13 mouse cellular contexts compared by ENCODE assay signal in genomic region chr9:41365251-41365650, GRCm38 (mm10).
DNase-seq lines count a peak whose midpoint lies in the region; ATAC-seq lines count a peak whose summit lies in the region.
"Had no signal": no experiment of that assay in that cellular context is flagged by ENCODE, and none has a peak within 500 bp of the region (broad histone marks: within the 10 kb centered on the region; RNA-seq: fewer than 3 reads in every experiment).

No protein-coding gene starts in this region.

- H3K27me3 ChIP-seq in forebrain, embryonic 10.5 days (ENCODE audit: poor library complexity, severe bottlenecking) = peaks cover 29% of the 10 kb centered on the region
- H3K27me3 ChIP-seq in forebrain, embryonic 16.5 days (replicated peaks; ENCODE audit: control insufficient read depth, insufficient read depth, low read length) = no peaks in the 10 kb centered on the region
- H3K27me3 ChIP-seq in hindbrain, embryonic 13.5 days = no peaks in the 10 kb centered on the region
- no peaks in the 10 kb centered on the region for H3K27me3 ChIP-seq in midbrain, embryonic 16.5 days (ENCODE audit: control insufficient read depth, insufficient read depth, low read depth, low read length)
- H3K27me3 ChIP-seq: embryonic facial prominence, embryonic 12.5 days had no signal

- H3K9me3 ChIP-seq in forebrain, embryonic 10.5 days = no peaks in the 10 kb centered on the region
- H3K9me3 ChIP-seq in forebrain, embryonic 16.5 days (ENCODE audit: control insufficient read depth, low read length) = no peaks in the 10 kb centered on the region
- no peaks in the 10 kb centered on the region for H3K9me3 ChIP-seq in hindbrain, embryonic 13.5 days
- no peaks in the 10 kb centered on the region for H3K9me3 ChIP-seq in midbrain, embryonic 16.5 days (replicated peaks; ENCODE audit: control insufficient read depth, low read length, poor library complexity, severe bottlenecking)
- H3K9me3 ChIP-seq: embryonic facial prominence, embryonic 12.5 days had no signal

- peak; percentile 22 for DNase-seq in forebrain, embryonic 10.5 days (ENCODE audit: extremely low spot score, low spot score)
- DNase-seq in embryo, embryonic 10 days (ENCODE audit: low spot score) = peak; percentile 89
- no peak for DNase-seq in spleen, postnatal 36 days (ENCODE audit: low spot score in 2 of 2)
- DNase-seq in T-cell, adult 2 months (ENCODE audit: low spot score) = no peak
- DNase-seq: cerebellum, adult 18-20 months; kidney, postnatal 36 days had no signal

- H3K4me3 ChIP-seq in forebrain, embryonic 10.5 days = no peak overlapping the region
- no peak overlapping the region for H3K4me3 ChIP-seq in forebrain, embryonic 16.5 days (replicated peaks; ENCODE audit: low read length)
- no peak overlapping the region for H3K4me3 ChIP-seq in hindbrain, embryonic 13.5 days
- H3K4me3 ChIP-seq in midbrain, embryonic 16.5 days (ENCODE audit: low read depth, low read length) = no peak overlapping the region
- H3K4me3 ChIP-seq: embryonic facial prominence, embryonic 12.5 days had no signal

- peaks cover 45% of the 10 kb centered on the region for H3K4me1 ChIP-seq in forebrain, embryonic 10.5 days
- H3K4me1 ChIP-seq in forebrain, embryonic 16.5 days (replicated peaks; ENCODE audit: control insufficient read depth, insufficient read depth, low read length) = peaks cover 9% of the 10 kb centered on the region
- H3K4me1 ChIP-seq in hindbrain, embryonic 13.5 days (replicated peaks) = peaks cover 36% of the 10 kb centered on the region
- H3K4me1 ChIP-seq in midbrain, embryonic 16.5 days (ENCODE audit: control insufficient read depth, insufficient read depth, low read length) = no peaks in the 10 kb centered on the region; the same call in 1 of the 2 replicates

- peak overlapping the region; percentile 36 for H3K27ac ChIP-seq in forebrain, embryonic 10.5 days
- no peak overlapping the region; the same call in 1 of the 2 replicates for H3K27ac ChIP-seq in forebrain, embryonic 16.5 days (ENCODE audit: low read length)
- peak overlapping the region; percentile 74 for H3K27ac ChIP-seq in hindbrain, embryonic 13.5 days
- 0 out of 2 replicates have a peak overlapping the region, but pooled peaks have one; percentile 23 for H3K27ac ChIP-seq in midbrain, embryonic 16.5 days (ENCODE audit: low read length)
- H3K27ac ChIP-seq: embryonic facial prominence, embryonic 12.5 days; liver, embryonic 14.5 days; stomach, postnatal 0 days had no signal

- 20% methylated on average over 5 of the region's 5 CpGs for WGBS in forebrain, embryonic 10.5 days
- 20% methylated on average over 5 of the region's 5 CpGs for WGBS in forebrain, embryonic 16.5 days
- WGBS in hindbrain, embryonic 13.5 days = 6% methylated on average over 5 of the region's 5 CpGs
- 9% methylated on average over 5 of the region's 5 CpGs for WGBS in midbrain, embryonic 16.5 days

- no peak for ATAC-seq in forebrain, embryonic 16.5 days
- ATAC-seq in hindbrain, embryonic 13.5 days (ENCODE audit: low FRiP score) = 0 out of 2 replicates have a peak, but pooled peaks have one; percentile 53
- no peak for ATAC-seq in midbrain, embryonic 16.5 days
- no peak for ATAC-seq in erythroblast, adult 5-6 weeks (replicated peaks; ENCODE audit: low FRiP score, poor library complexity, severe bottlenecking)

- no peaks in the 10 kb centered on the region for H3K36me3 ChIP-seq in forebrain, embryonic 10.5 days (replicated peaks)
- no peaks in the 10 kb centered on the region for H3K36me3 ChIP-seq in forebrain, embryonic 16.5 days (ENCODE audit: control insufficient read depth, insufficient read depth)
- H3K36me3 ChIP-seq in hindbrain, embryonic 13.5 days = no peaks in the 10 kb centered on the region
- no peaks in the 10 kb centered on the region for H3K36me3 ChIP-seq in midbrain, embryonic 16.5 days (ENCODE audit: control insufficient read depth, insufficient read depth, low read length)
- H3K36me3 ChIP-seq: embryonic facial prominence, embryonic 12.5 days had no signal

- H3K9ac ChIP-seq in forebrain, embryonic 16.5 days (replicated peaks; ENCODE audit: low read depth, low read length) = no peak overlapping the region
- peak overlapping the region; percentile 43; the same call in 1 of the 2 replicates for H3K9ac ChIP-seq in hindbrain, embryonic 13.5 days
- no peak overlapping the region for H3K9ac ChIP-seq in midbrain, embryonic 16.5 days (ENCODE audit: low read depth, low read length)
- H3K9ac ChIP-seq: embryonic facial prominence, embryonic 12.5 days; liver, embryonic 14.5 days had no signal

- H3K4me2 ChIP-seq in forebrain, embryonic 16.5 days (ENCODE audit: low read length) = no peak overlapping the region
- peak overlapping the region; percentile 6; the same call in 1 of the 2 replicates for H3K4me2 ChIP-seq in hindbrain, embryonic 13.5 days
- H3K4me2 ChIP-seq in midbrain, embryonic 16.5 days (ENCODE audit: low read length) = no peak overlapping the region
- H3K4me2 ChIP-seq: embryonic facial prominence, embryonic 12.5 days had no signal

Comparison
In these comparisons a context has a peak if more than half of its experiments do, and no peak if none do; other contexts are left out.
1. DNase-seq: peak in forebrain, embryonic 10.5 days (single experiment) and embryo, embryonic 10 days (single experiment); none in spleen, postnatal 36 days (0 of 2) and T-cell, adult 2 months (single experiment).